Mouse (Mus musculus): Measurements from ENCODE around the gene Hdgfl2.

DNA sequence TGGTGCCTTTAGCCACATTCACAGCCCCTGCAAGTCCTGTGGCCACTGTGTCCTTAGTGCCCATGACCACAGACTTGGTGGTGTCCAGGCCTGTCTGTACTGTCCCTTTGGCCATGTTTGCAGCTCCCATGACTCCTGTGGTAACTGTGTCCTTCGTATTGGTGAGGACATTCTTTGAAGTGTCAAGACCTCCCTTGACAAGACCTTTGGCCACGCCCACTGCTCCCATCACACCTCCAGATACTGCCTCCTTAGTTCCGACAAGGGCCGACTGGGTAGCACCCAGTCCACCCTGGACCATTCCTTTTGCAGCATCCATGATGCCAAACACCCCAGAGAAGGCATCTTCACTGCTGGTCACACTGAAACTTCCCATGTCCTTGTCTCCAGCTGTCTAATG, 27.5 kb downstream of the Hdgfl2 start:
- TF ChIP-seq CTCF (IDR thresholded peaks at IDR 0.05; ENCODE audit: control insufficient read depth, insufficient read depth, insufficient replicate concordance, low read depth, low read length) (no peak), POLR2A (IDR thresholded peaks at IDR 0.05; ENCODE audit: control insufficient read depth, low read depth, low read length) (no peak)

Measured in testis, adult 2 months (tissue).